Mouse (Mus musculus) MEL (cell line): Measurements from ENCODE around the gene Atp5b. TPM values are rescaled to one million over a fixed set of nuclear protein-coding genes. Genes with fewer than 3 reads are reported as not detected.

Experiments used
- DNase-seq: peaks from one replicate; pipeline ENCODE4 v3.0.0; 2011; ENCODE audit warnings: low read depth, low spot score
- H3K27ac ChIP-seq: 2 replicates; pipeline ENCODE4 v1.5.1; 2012; ENCODE audit warnings: low read depth, mild to moderate bottlenecking, control low read depth, low read length, moderate library complexity; ENCODE audit not compliant: control insufficient read depth
- H3K27me3 ChIP-seq, 2 experiments: fragments of 150-350 bp in 1 of 2; sonication (generic) in 1 of 2; 2 replicates each; pipeline ENCODE4 v1.6.1; 2012; ENCODE audit warnings: low read length in 2 of 2, mild to moderate bottlenecking in 2 of 2, improper control_type of control experiment in 1 of 2, moderate library complexity in 1 of 2; ENCODE audit not compliant: insufficient read depth in 2 of 2, control insufficient read depth in 1 of 2
- H3K36me3 ChIP-seq, 2 experiments: 2 replicates each; pipeline ENCODE4 v1.6.1; 2012 to 2014; ENCODE audit warnings: low read length in 2 of 2, improper control_type of control experiment in 1 of 2, inconsistent platforms in 1 of 2, mild to moderate bottlenecking in 1 of 2; ENCODE audit not compliant: insufficient read depth in 2 of 2, control insufficient read depth in 1 of 2
- H3K4me1 ChIP-seq, 2 experiments: fragments of 150-350 bp in 1 of 2; sonication (generic) in 1 of 2; 2 replicates each; pipeline ENCODE4 v1.6.1; 2012; ENCODE audit warnings: low read length in 2 of 2, improper control_type of control experiment in 1 of 2, mild to moderate bottlenecking in 1 of 2; ENCODE audit not compliant: insufficient read depth in 2 of 2, control insufficient read depth in 1 of 2
- H3K4me3 ChIP-seq, 2 experiments: fragments of 150-350 bp in 1 of 2; sonication (generic) in 1 of 2; 2 replicates each; pipeline ENCODE4 v1.5.1; 2012; ENCODE audit warnings: low read depth in 2 of 2, low read length in 2 of 2, mild to moderate bottlenecking in 2 of 2, moderate library complexity in 2 of 2, control low read depth in 1 of 2, improper control_type of control experiment in 1 of 2; ENCODE audit not compliant: control insufficient read depth in 1 of 2, insufficient read depth in 1 of 2
- H3K79me2 ChIP-seq: 2 replicates; pipeline ENCODE4 v1.6.1; 2012; ENCODE audit warnings: mild to moderate bottlenecking, low read length, moderate library complexity; ENCODE audit not compliant: control insufficient read depth, poor library complexity, insufficient read depth
- H3K9ac ChIP-seq: 2 replicates; pipeline ENCODE4 v1.6.1; 2012; ENCODE audit warnings: low read depth, mild to moderate bottlenecking, control low read depth, low read length, moderate library complexity; ENCODE audit not compliant: control insufficient read depth, poor library complexity, severe bottlenecking
- H3K9me3 ChIP-seq: fragments of 150-350 bp; sonication (generic); replicated peaks from 2 replicates; pipeline ENCODE4 v1.6.1; 2012; ENCODE audit warnings: mild to moderate bottlenecking, low read length, improper control_type of control experiment, moderate library complexity; ENCODE audit not compliant: insufficient read depth
- CHD2 ChIP-seq: IDR thresholded peaks from 2 replicates; pipeline ENCODE4 v1.6.1; 2011; ENCODE audit warnings: low read length, improper control_type of control experiment
- CTCF ChIP-seq, 3 experiments: IDR thresholded peaks in 2 of 3; conservative IDR thresholded peaks in 1 of 3; 2 replicates each; pipeline ENCODE4 v1.5.1; 2011 to 2012; ENCODE audit warnings: low read length in 3 of 3, low read depth in 2 of 3, mild to moderate bottlenecking in 2 of 3, improper control_type of control experiment in 1 of 3, inconsistent platforms in 1 of 3, mixed read lengths in 1 of 3, moderate library complexity in 1 of 3; ENCODE audit not compliant: control insufficient read depth in 1 of 3, insufficient read depth in 1 of 3, poor library complexity in 1 of 3, severe bottlenecking in 1 of 3
- E2F4 ChIP-seq: IDR thresholded peaks from 2 replicates; pipeline ENCODE4 v1.6.1; 2011; ENCODE audit warnings: low read depth, low read length, improper control_type of control experiment, borderline replicate concordance
- ETS1 ChIP-seq: IDR thresholded peaks from 2 replicates; pipeline ENCODE4 v1.6.1; 2012; ENCODE audit warnings: low read depth, mild to moderate bottlenecking, inconsistent platforms, low read length, improper control_type of control experiment, moderate library complexity
- GABPA ChIP-seq: IDR thresholded peaks from 2 replicates; pipeline ENCODE4 v1.6.1; 2012; ENCODE audit warnings: low read depth, mild to moderate bottlenecking, inconsistent platforms, low read length, improper control_type of control experiment, moderate library complexity
- MAZ ChIP-seq: IDR thresholded peaks from 2 replicates; pipeline ENCODE4 v1.6.1; 2012; ENCODE audit warnings: low read depth, mild to moderate bottlenecking, inconsistent platforms, low read length, improper control_type of control experiment
- MXI1 ChIP-seq: IDR thresholded peaks from 2 replicates; pipeline ENCODE4 v1.6.1; 2011; ENCODE audit warnings: mild to moderate bottlenecking, low read depth, low read length, improper control_type of control experiment
- MYB ChIP-seq: IDR thresholded peaks from 2 replicates; pipeline ENCODE4 v1.6.1; 2011; ENCODE audit warnings: mild to moderate bottlenecking, low read depth, low read length, improper control_type of control experiment
- MYC ChIP-seq: IDR thresholded peaks from 2 replicates; pipeline ENCODE4 v1.6.1; 2011; ENCODE audit warnings: low read depth, mild to moderate bottlenecking, low read length, improper control_type of control experiment, moderate library complexity
- POLR2A ChIP-seq, 2 experiments: IDR thresholded peaks; 2 replicates each; pipeline ENCODE4 v1.6.1; 2011 to 2012; ENCODE audit warnings: low read length in 2 of 2, mild to moderate bottlenecking in 2 of 2, control low read depth in 1 of 2, improper control_type of control experiment in 1 of 2, low read depth in 1 of 2, moderate library complexity in 1 of 2; ENCODE audit not compliant: control insufficient read depth in 1 of 2, insufficient read depth in 1 of 2, poor library complexity in 1 of 2
- POLR2AphosphoS2 ChIP-seq: IDR thresholded peaks from 2 replicates; pipeline ENCODE4 v1.6.1; 2011; ENCODE audit warnings: low read length, improper control_type of control experiment
- RAD21 ChIP-seq: IDR thresholded peaks from 2 replicates; pipeline ENCODE4 v1.6.1; 2011; ENCODE audit warnings: mild to moderate bottlenecking, low read depth, low read length, improper control_type of control experiment
- RCOR1 ChIP-seq: IDR thresholded peaks from 2 replicates; pipeline ENCODE4 v1.6.1; 2012; ENCODE audit warnings: low read depth, mild to moderate bottlenecking, inconsistent platforms, low read length, improper control_type of control experiment
- SMC3 ChIP-seq: IDR thresholded peaks from 2 replicates; pipeline ENCODE4 v1.6.1; 2011; ENCODE audit warnings: low read depth, low read length, improper control_type of control experiment
- TAL1 ChIP-seq: IDR thresholded peaks from 2 replicates; pipeline ENCODE4 v1.6.1; 2012; ENCODE audit warnings: mild to moderate bottlenecking, inconsistent platforms, low read length, moderate library complexity, mixed read lengths
- TBP ChIP-seq: IDR thresholded peaks from 2 replicates; pipeline ENCODE4 v1.8.0; 2011; ENCODE audit warnings: low read depth, low read length, improper control_type of control experiment
- TCF12 ChIP-seq: IDR thresholded peaks from 2 replicates; pipeline ENCODE4 v1.6.1; 2014; ENCODE audit warnings: low read depth, mild to moderate bottlenecking, inconsistent platforms, low read length, improper control_type of control experiment, moderate library complexity
- UBTF ChIP-seq: IDR thresholded peaks from 2 replicates; pipeline ENCODE4 v1.6.1; 2012; ENCODE audit warnings: low read depth, mild to moderate bottlenecking, inconsistent platforms, low read length, improper control_type of control experiment, moderate library complexity, borderline replicate concordance; ENCODE audit not compliant: insufficient read depth
- USF2 ChIP-seq, 2 experiments: IDR thresholded peaks; 2 replicates each; pipeline ENCODE4 v1.6.1; 2011 to 2012; ENCODE audit warnings: improper control_type of control experiment in 2 of 2, low read length in 2 of 2, borderline replicate concordance in 1 of 2, inconsistent platforms in 1 of 2, low read depth in 1 of 2, mild to moderate bottlenecking in 1 of 2; ENCODE audit not compliant: insufficient read depth in 1 of 2
- ZMIZ1 ChIP-seq: IDR thresholded peaks from 2 replicates; pipeline ENCODE4 v1.6.1; 2012; ENCODE audit warnings: low read depth, mild to moderate bottlenecking, inconsistent platforms, low read length, improper control_type of control experiment, moderate library complexity
- ZNF384 ChIP-seq: IDR thresholded peaks from 2 replicates; pipeline ENCODE4 v1.6.1; 2012; ENCODE audit warnings: low read depth, mild to moderate bottlenecking, inconsistent platforms, low read length, improper control_type of control experiment
- polyA plus RNA-seq, 2 experiments: library from polyadenylated mRNA; stranded (reverse) in 1 of 2; unstranded in 1 of 2; fragments of >175 nt in 1 of 2; fragments of >200 nt in 1 of 2; gene quantifications; 2 replicates each; pipeline versions ENCODE4 v1.2.1 to v1.2.4; 2012; ENCODE audit warnings: low replicate concordance in 2 of 2, low read depth in 1 of 2; ENCODE audit not compliant: insufficient read length in 2 of 2, insufficient read depth in 1 of 2, missing spikeins in 1 of 2
- total RNA-seq: library from RNA; depleted of rRNA; stranded (reverse); fragments of 300-350 nt; gene quantifications from 2 replicates; pipeline ENCODE4 v1.2.3, GENCODE M21; 2012

Atp5b gene
- total and polyA plus RNA-seq, 3 experiments: 545 to 2,318 (median 2,164) TPM

DNA sequence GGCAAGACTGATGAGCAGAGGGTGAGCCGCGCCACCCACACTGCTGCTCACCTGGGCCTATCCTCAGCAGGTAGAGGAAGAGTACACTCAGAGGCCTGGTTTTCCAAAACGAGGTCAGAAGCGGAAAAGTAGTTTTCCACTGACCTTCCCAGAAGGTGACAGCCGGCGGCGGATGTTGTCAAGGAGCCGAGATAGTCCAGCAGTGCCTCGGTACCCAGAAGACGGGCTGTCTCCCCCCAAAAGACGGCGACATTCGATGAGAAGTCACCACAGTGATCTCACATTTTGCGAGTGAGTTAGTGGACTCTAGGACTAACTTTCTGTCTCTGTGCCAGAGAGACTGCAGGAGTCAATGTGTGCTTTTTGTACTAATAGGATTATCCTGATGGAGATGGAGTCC lies 42.9 kb downstream of the Atp5b start:
- Histone ChIP-seq H3K27me3 (no peaks in the 10 kb centered on the region), H3K79me2 (no peaks in the 10 kb centered on the region), H3K27ac (no peak overlapping the region), H3K9ac (no peak overlapping the region), H3K4me1 (no peaks in the 10 kb centered on the region), H3K9me3 (no peaks in the 10 kb centered on the region)
- DNase-seq: no peak
- TF ChIP-seq MXI1: no peak
- TF ChIP-seq MYC: no peak
- TF ChIP-seq TAL1: no peak
- TF ChIP-seq MAZ: no peak
- TF ChIP-seq SMC3: no peak
- TF ChIP-seq TCF12: no peak
- no peak for TF ChIP-seq USF2 (IDR thresholded peaks at IDR 0.05; ENCODE audit: borderline replicate concordance in 1 of 2, insufficient read depth in 1 of 2, low read depth in 1 of 2, low read length in 2 of 2)
- no peak for TF ChIP-seq GABPA
- no peak for TF ChIP-seq TBP
- no peak for TF ChIP-seq POLR2A (IDR thresholded peaks at IDR 0.05; ENCODE audit: control insufficient read depth in 1 of 2, insufficient read depth in 1 of 2, low read depth in 1 of 2, low read length in 2 of 2, poor library complexity in 1 of 2)
- no peak for TF ChIP-seq E2F4
- TF ChIP-seq RAD21: no peak
- no peak for TF ChIP-seq POLR2AphosphoS2
- TF ChIP-seq, all 39 proteins: peak for 0
- peaks cover 0 to 4% of the 10 kb centered on the region in 2 experiments; a peak in 1 of 4 replicates for H3K36me3 ChIP-seq
- no peak overlapping the region for H3K4me3 ChIP-seq

GRCm38 (mm10) chr10:128127497-128127896 lies 44.4 kb downstream of the Atp5b start:
- TF ChIP-seq ZMIZ1 (no peak), SMC3 (no peak), UBTF (no peak), GABPA (no peak), ZNF384 (no peak), RCOR1 (no peak), CTCF (IDR thresholded peaks at IDR 0.05 in 2 of 3, conservative IDR thresholded peaks at IDR 0.05 in 1 of 3; ENCODE audit: control insufficient read depth in 1 of 3, insufficient read depth in 1 of 3, low read depth in 2 of 3, low read length in 3 of 3, poor library complexity in 1 of 3, severe bottlenecking in 1 of 3) (no peak), POLR2A (IDR thresholded peaks at IDR 0.05; ENCODE audit: control insufficient read depth in 1 of 2, insufficient read depth in 1 of 2, low read depth in 1 of 2, low read length in 2 of 2, poor library complexity in 1 of 2) (no peak), TAL1 (no peak), ETS1 (no peak), MYB (no peak), CHD2 (no peak)

More at GRCm38 (mm10) chr10:128127497-128127896, 44.4 kb downstream of the Atp5b start:
- H3K79me2 ChIP-seq: no peaks in the 10 kb centered on the region
- H3K36me3 ChIP-seq: peaks cover 0 to 4% of the 10 kb centered on the region in 2 experiments; a peak in 1 of 4 replicates
- no peaks in the 10 kb centered on the region for H3K27me3 ChIP-seq
- no peak overlapping the region for H3K4me3 ChIP-seq
- H3K9me3 ChIP-seq: no peaks in the 10 kb centered on the region
- no peak for DNase-seq
- H3K27ac ChIP-seq: no peak overlapping the region
- H3K4me1 ChIP-seq: no peaks in the 10 kb centered on the region
- no peak overlapping the region for H3K9ac ChIP-seq
